Comparison of ENCODE assay signal across 13 mouse cellular contexts in the genomic region with DNA sequence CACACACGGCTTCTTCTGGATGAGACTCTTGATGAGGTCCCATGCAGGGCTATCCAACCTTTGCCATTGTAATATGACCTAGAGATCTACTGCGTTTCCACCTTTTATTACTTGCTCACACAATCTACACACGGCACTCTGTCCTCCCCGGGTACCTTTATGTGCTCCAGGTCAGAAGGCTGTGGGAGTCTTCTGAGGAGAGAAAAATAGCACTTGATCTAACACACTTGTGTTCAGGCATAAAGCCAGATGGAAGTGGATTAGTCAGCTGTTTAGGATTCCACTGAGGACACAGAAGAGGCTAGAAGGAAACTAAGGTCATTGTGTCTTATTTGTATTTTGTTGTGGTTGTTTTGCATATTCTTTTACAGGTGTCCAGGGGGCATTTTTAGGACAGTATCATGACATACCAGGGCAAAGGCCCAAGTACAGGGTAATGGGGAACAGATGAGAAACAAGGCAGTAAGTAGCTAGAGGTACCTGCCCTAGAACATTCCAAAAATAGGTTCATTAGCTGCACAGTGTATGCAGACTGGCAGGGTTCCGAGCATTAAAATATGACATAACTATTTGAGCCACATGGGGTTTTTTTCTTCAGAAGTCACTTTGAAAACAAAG.
A peak's percentile ranks its signal among the peaks of the same experiment; 100 is the strongest.
DNase-seq lines count a peak whose midpoint lies in the region; ATAC-seq lines count a peak whose summit lies in the region.
"Had no signal": no experiment of that assay in that cellular context is flagged by ENCODE, and none has a peak within 500 bp of the region (broad histone marks: within the 10 kb centered on the region; RNA-seq: fewer than 3 reads in every experiment).

No protein-coding gene starts in this region.

- ATAC-seq in embryonic facial prominence, embryonic 14.5 days (ENCODE audit: low read depth), result no peak
- peak; percentile 47; the same call in 1 of the 2 replicates for ATAC-seq in heart, embryonic 14.5 days (ENCODE audit: insufficient number of reproducible peaks, insufficient read depth, low FRiP score, low read depth)
- ATAC-seq: forebrain, embryonic 14.5 days had no signal

- no peaks in the 10 kb centered on the region for H3K9me3 ChIP-seq in embryonic facial prominence, embryonic 14.5 days (ENCODE audit: control insufficient read depth, low read length)
- no peaks in the 10 kb centered on the region for H3K9me3 ChIP-seq in embryonic facial prominence, embryonic 10.5 days
- H3K9me3 ChIP-seq in heart, embryonic 14.5 days (ENCODE audit: control insufficient read depth, low read length), result no peaks in the 10 kb centered on the region

- no peak overlapping the region for H3K27ac ChIP-seq in embryonic facial prominence, embryonic 14.5 days (replicated peaks; ENCODE audit: low read depth, low read length)
- H3K27ac ChIP-seq in embryonic facial prominence, embryonic 10.5 days (replicated peaks), result no peak overlapping the region
- H3K27ac ChIP-seq in heart, embryonic 14.5 days (replicated peaks in 1 of 2; ENCODE audit: control insufficient read depth in 1 of 2, insufficient read depth in 1 of 2, low read depth in 2 of 2, low read length in 2 of 2), result peak overlapping the region; percentile 66 to 85

- H3K27me3 ChIP-seq in embryonic facial prominence, embryonic 14.5 days (replicated peaks; ENCODE audit: control insufficient read depth, insufficient read depth, low read length), result no peaks in the 10 kb centered on the region
- H3K27me3 ChIP-seq in embryonic facial prominence, embryonic 10.5 days (replicated peaks; ENCODE audit: low read depth, poor library complexity, severe bottlenecking), result no peaks in the 10 kb centered on the region
- no peaks in the 10 kb centered on the region for H3K27me3 ChIP-seq in heart, embryonic 14.5 days (ENCODE audit: control insufficient read depth, insufficient read depth, low read length)

- H3K4me1 ChIP-seq in embryonic facial prominence, embryonic 14.5 days (ENCODE audit: control insufficient read depth, insufficient read depth, low read length), result no peaks in the 10 kb centered on the region
- no peaks in the 10 kb centered on the region for H3K4me1 ChIP-seq in embryonic facial prominence, embryonic 10.5 days
- H3K4me1 ChIP-seq in heart, embryonic 14.5 days (ENCODE audit: control insufficient read depth in 2 of 2, insufficient read depth in 2 of 2, low read length in 2 of 2), result peaks cover 6 to 49% of the 10 kb centered on the region in 2 experiments

- H3K4me3 ChIP-seq in embryonic facial prominence, embryonic 14.5 days (ENCODE audit: low read depth, low read length), result no peak overlapping the region
- H3K4me3 ChIP-seq in embryonic facial prominence, embryonic 10.5 days, result no peak overlapping the region
- H3K4me3 ChIP-seq in heart, embryonic 14.5 days (ENCODE audit: control insufficient read depth in 1 of 2, insufficient read depth in 1 of 2, low read depth in 1 of 2, low read length in 2 of 2), result no peak overlapping the region

- peak; percentile 16 for DNase-seq in embryonic facial prominence, embryonic 14.5 days (ENCODE audit: low spot score)
- no peak for DNase-seq in embryonic facial prominence, embryonic 10.5 days (ENCODE audit: low spot score)
- DNase-seq in kidney, adult 9 months, result peak; percentile 29
- no peak for DNase-seq in kidney, postnatal 10 days
- peak; percentile 35 for DNase-seq in Muller cell, postnatal 12 days (ENCODE audit: inconsistent ontology term)
- DNase-seq in urinary bladder, postnatal 36 days (ENCODE audit: low spot score in 2 of 2), result no peak
- DNase-seq in spleen, postnatal 36 days (ENCODE audit: low spot score in 2 of 2), result no peak
- DNase-seq: B cell, adult 2 months; gastrocnemius, postnatal 10 days; liver; thymus, adult 18-20 months had no signal

- H3K9ac ChIP-seq in embryonic facial prominence, embryonic 14.5 days (ENCODE audit: low read depth, low read length), result no peak overlapping the region
- H3K9ac ChIP-seq in heart, embryonic 14.5 days (ENCODE audit: low read length), result no peak overlapping the region

- no peak overlapping the region for H3K4me2 ChIP-seq in embryonic facial prominence, embryonic 14.5 days (ENCODE audit: low read depth, low read length)
- peak overlapping the region; percentile 31 for H3K4me2 ChIP-seq in heart, embryonic 14.5 days (ENCODE audit: low read length)

- 67% methylated on average over 5 of the region's 5 CpGs for WGBS in embryonic facial prominence, embryonic 14.5 days
- 86% methylated on average over 5 of the region's 5 CpGs for whole genome bisulfite sequencing in embryonic facial prominence, embryonic 10.5 days
- WGBS in heart, embryonic 14.5 days, result 36% methylated on average over 5 of the region's 5 CpGs

- H3K36me3 ChIP-seq in embryonic facial prominence, embryonic 14.5 days (ENCODE audit: control insufficient read depth, insufficient read depth, low read length), result no peaks in the 10 kb centered on the region
- no peaks in the 10 kb centered on the region for H3K36me3 ChIP-seq in embryonic facial prominence, embryonic 10.5 days (replicated peaks)
- H3K36me3 ChIP-seq in heart, embryonic 14.5 days (ENCODE audit: control insufficient read depth, insufficient read depth, low read length), result no peaks in the 10 kb centered on the region

Comparison
In these comparisons a context has a peak if more than half of its experiments do, and no peak if none do; other contexts are left out.
1. DNase-seq: peak in embryonic facial prominence, embryonic 14.5 days (single experiment), kidney, adult 9 months (single experiment) and Muller cell, postnatal 12 days (single experiment); none in embryonic facial prominence, embryonic 10.5 days (single experiment), kidney, postnatal 10 days (single experiment), urinary bladder, postnatal 36 days (0 of 2) and spleen, postnatal 36 days (0 of 2).
2. H3K27ac ChIP-seq: peak in heart, embryonic 14.5 days (2 of 2); none in embryonic facial prominence, embryonic 14.5 days (single experiment) and embryonic facial prominence, embryonic 10.5 days (single experiment).